Mouse (Mus musculus): ENCODE measurements at regions not wholly inside any gene's neighbourhood (a gene's known extent, or its start where the extent isn't known, plus 50 kb on each side); places are given as distances from the start of the nearest gene placed in this dataset.

DNA sequence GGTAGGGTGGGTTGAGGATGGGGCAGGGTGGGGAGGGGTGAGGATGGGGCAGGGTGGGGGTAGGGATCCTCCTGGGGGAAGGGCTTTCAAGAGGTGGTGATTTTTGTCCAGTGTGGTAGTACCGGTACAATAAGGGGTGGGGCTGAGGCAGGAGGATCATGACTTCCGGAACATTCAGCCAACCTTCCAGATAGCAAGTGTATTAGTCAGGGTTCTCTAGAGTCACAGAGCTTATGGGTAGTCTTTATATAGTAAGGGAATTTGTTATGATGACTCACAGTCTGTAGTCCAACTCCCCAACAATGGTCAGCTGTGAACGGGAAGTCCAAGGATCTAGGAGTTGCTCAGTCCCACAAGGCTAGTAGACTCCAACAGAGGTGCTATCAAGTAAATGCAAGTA is 145.5 kb downstream of the Rpap3 start:
- TF ChIP-seq CTCF (IDR thresholded peaks at IDR 0.05; ENCODE audit: low read depth) (no peak), EP300 (IDR thresholded peaks at IDR 0.05; ENCODE audit: low read depth) (no peak)

All from liver, embryonic 14.5 days (tissue).